Mouse (Mus musculus): ENCODE measurements around the gene Pigf. TPM values are rescaled to one million over a fixed set of nuclear protein-coding genes. Genes with fewer than 3 reads are reported as not detected.
A peak's percentile ranks its signal among the peaks of the same experiment; 100 is the strongest.

Pigf gene
- total RNA-seq, 2 experiments from 2014 or later, result 6.1 to 11.7 TPM

DNA sequence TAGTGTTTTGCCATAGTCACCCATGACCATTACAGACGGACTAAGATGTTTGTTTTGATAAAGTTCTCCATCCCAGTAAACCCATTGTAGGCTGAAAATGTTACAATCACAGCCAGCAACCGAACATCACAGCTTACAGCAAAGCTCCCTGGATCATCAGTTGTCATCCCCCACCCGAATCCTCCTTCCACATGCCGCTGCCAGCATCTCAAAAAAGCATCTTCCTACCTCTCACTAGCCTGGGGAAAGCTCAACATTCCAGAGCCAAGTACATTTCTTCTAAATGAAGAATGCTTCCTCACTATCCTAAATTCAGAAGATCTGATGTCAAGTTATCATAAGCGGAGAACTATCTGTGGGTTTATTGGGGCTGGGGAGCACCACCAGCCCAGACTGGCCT is 13.3 kb upstream of the Pigf start:
- ATAC-seq (replicated peaks; ENCODE audit: low FRiP score, poor library complexity, severe bottlenecking), result no peak

DNA sequence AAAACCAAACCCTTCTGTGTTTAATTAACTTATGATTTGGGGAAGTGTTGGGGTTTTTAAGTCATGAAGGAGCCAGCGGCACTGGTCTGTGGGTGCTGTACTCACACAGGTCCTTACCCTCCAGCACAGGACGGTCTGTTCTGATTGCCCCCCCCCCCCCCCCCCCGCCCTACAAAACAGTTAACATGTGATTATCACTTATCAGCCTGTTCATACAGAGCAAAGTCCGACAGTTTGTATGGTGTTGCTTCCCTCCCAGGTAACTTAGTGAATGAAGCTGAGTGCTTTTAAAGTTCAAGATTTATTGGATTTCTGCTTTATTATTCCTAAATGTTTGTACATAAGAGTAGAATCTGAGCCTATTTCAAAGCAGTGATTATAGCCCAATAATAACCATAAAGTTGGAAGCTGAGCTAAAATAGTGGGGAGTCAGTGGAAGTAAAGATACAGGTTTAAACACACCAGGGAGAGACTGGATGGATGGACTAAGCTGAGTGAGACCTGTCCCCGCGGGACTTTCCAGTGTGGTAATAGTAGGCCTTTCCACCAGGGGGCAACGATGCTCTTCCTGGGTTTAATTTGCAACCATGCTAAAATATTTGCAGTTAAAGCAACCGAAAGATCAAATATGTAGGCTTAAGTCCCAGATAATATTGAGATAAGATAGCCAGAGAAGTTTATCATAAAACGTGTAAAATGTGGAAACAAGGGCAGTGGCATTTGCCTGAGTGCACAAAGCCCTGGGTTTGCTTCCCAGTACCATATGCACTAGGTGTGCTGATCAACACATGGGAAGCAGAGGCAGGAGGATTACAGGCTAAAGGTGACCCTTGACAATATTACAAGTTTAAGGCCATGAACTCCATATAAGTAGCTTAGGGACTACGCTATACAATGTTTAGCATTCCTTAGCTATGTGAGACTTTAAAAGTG is 11.2 kb upstream of the Pigf start:
- ATAC-seq (replicated peaks; ENCODE audit: low FRiP score, poor library complexity, severe bottlenecking), result peak; percentile 77; the same call in 1 of the 2 replicates

DNA sequence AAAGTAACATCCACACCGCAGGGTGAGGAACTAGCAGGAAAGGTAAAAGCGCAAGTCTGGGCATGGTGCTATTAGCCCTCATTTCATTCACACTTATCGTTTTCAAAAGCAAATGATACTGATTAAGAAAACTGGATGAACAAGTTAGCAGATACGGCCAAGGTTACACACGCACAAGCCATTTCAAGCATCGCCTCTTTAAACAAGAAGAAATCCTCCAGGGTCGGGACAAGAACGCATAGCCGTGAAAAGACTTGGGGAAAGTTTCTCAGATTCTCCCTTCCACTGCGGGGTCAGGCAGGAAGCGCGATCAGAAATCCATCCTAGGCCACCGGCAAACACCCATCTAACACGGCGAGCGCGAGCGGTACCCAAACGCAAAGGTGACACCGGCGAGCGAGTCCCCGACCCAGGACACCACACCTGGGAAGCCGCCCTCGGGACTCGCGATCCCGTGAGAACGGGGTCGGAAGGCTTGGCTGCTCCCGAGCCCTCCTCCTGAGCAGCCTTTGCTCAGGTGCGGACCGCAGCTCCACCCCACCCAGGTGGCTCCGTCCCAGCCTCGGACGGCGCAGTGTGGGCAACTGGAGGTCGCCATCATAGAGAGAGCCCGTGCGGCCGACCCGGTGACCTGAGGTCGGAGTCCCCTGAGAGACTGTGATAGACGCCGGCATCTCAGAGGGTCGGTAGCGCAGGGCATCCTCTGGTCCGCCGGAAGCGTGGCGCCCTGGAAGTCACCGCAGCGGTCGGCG is 539 bp downstream of the Pigf start:
- ATAC-seq (replicated peaks; ENCODE audit: low FRiP score, poor library complexity, severe bottlenecking), result peak; percentile 54

DNA sequence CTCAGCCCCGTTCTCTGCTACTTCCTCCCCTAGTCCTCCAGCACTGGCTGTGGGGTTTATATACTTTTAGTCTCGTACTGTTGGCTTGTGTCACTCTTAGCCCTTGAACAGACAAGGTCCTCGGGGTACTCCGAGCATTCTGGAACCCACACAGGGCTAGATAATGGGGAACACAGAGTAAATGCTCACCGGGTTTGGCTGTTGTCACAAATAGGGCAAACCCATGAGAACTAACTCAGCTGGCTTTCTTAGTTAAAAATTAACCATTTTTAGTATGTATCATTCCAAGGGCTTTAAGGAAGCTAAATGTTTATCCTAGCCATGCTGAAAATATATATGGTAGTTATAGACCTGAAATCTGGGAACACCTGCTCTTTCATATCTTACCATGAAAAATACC is 5.5 kb downstream of the Pigf start:
- ATAC-seq (replicated peaks; ENCODE audit: low FRiP score, poor library complexity, severe bottlenecking), result no peak

DNA sequence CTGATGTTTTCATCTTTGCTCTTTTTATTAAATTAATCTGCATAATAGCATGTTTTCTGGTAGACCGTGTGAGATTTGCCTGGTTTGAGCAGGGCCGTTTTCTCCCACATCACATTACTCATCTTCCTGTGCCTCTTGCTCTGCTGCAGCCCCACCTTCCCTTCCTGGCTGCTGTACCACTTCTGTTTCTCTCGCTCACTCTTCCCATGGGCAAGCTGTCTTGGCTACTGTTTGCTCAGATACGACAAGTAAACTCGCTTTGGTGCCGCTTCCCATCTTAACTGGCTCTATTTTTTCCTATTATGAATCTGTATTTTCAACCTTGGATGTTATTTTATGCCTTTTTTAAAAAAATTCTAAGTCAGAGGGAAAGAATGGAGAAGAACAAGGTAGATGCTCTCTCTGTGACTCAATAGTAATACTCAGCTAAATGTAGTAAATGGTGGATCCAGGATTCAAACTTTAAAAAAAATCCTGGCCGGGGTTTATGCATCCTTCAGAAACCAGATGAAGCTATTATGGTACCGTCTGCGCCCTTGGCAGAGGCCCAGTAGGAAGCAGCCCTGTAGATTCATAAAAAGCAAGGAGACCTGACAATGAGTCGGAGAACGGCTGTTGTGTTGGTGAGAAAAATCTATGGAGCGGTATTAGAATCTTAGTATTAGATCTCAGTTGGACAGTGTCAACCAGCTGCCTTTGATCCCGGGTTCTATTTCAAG is 13.7 kb downstream of the Pigf start:
- ATAC-seq (replicated peaks; ENCODE audit: low FRiP score, poor library complexity, severe bottlenecking), result no peak

DNA sequence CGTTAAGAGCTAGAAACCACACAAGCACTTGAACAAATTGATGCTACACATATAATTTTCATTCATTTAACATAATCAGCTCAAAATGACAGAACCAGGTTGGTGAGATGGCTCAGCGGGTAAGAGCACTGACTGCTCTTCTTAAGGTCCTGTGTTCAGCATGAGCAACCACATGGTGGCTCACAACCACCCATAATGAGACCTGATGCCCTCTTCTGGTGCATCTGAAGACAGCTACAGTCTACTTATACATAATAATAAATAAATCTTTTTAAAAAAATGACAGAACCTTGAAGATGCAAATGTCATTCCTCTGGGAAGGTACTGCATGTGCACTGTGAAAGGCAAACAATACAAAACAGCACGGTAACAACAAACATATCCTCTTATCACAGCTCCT is 16.3 kb downstream of the Pigf start:
- no peak for ATAC-seq (replicated peaks; ENCODE audit: low FRiP score, poor library complexity, severe bottlenecking)

DNA sequence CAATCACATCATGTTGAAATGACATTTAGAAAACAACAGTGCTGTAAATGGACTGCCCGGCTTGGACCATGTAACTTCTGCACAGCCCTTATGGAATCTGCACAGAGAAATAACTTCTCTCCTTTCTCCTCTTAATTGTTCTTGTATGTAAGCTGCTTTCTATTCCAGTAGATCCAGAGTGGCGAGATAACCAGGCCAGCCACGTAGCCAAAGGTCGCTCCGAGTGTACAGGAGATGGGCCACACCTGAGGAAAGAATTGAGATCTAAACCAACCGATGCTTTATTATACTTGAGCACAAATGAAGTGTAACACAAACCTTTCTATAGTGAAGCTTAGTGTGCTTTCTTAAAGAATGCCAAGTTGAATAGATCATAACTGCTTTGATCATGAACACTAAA is 27.9 kb downstream of the Pigf start:
- ATAC-seq (replicated peaks; ENCODE audit: low FRiP score, poor library complexity, severe bottlenecking), result no peak

DNA sequence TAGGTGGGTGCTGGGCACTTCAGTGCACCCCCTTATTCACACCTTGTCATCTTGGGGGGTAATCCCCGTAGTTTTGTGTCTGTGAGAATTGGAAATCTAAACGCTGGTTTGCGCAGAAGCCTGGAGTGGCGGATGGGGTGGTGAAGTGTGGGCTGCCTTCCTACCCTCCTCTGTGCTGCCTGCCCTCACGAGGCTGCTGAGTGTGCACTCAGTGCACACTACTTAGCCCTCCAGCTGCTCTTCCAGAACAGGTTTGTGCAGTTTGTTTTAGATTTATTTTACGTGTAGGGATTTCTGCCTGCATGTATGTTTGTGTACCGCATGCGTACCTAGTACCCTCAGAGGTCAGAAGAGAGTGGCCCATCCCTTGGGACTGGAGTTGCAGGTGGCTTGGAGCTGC is 33.9 kb downstream of the Pigf start:
- no peak for ATAC-seq (replicated peaks; ENCODE audit: low FRiP score, poor library complexity, severe bottlenecking)

DNA sequence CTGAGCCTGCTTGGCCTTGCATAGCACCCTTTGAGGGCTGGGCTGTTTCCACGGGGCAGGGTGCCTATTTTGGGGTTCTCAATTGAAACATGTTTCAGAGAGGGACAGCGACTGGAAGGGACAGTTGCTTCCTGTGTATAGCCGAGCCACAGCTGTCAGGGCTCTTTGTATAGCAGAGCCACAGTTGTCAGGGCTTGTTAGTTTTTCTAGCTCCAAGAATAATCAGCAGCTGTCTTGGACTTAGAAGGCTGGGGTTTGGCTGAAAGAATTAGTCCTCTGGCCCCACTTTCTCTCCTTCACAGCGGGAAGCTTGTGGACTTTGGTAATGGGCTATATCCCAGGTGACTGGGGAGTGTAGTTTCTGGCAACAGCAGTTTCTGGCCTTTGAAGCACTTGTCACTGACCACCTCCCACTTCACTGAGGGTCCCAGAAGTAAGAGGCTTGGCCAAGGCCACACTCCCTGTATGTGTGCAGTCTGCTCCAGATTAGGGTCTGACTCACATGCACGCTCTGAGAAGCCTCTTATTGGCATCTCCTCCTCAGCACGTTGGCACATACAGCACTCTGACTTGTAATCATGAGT is 36.5 kb downstream of the Pigf start:
- ATAC-seq (replicated peaks; ENCODE audit: low FRiP score, poor library complexity, severe bottlenecking), result no peak

DNA sequence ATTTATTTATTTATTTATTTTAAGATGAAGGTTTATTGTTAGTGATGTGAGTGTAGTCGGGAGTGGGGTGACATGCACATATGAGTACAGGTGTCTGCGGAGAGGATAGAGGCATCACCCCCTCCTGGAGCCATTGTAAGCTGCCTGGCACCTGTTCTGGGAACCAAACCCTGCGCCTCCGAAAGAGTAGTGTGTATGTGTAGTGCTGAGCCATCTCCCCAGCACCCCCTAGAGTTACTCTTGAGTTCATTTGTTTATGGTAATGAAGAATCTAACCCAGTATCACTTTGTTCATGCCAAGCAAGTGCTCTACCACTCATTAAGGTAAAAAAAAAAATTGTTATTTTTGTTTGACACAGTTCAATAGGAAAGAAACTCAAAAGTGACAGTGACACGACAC is 37.0 kb downstream of the Pigf start:
- ATAC-seq (replicated peaks; ENCODE audit: low FRiP score, poor library complexity, severe bottlenecking), result no peak

DNA sequence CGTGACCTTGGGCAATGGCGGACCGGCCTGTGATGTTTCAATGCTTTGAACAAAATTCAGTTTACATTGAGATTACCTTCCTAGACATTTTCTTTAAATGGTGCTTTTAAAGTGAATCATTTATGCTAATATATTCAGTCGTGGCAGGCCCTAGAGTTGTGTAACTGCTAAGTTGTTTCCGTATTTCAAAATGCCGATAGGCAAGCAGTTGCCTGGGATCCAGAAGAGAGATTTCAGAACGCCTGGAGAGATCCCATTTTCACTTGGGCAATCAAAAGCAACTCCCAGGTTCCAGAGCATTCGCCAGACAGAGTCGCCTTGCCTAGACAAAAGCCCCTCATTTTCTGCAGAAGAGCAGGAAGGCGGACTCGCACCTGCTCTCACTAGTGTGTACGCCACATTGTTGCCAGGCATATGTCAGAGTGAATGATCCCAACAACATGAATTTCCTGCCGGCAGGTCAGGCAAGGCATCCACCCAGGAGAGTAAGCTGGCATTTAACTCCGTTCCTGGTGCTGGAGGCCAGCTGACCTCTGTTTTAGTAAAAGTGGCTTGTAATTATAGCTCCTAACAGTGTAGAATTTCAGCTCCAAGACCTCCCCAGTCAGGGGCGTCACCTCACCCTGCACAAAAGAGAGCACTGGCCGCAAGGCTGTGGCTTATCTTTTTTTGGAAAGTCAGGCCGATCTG is 38.6 kb downstream of the Pigf start:
- no peak for ATAC-seq (replicated peaks; ENCODE audit: low FRiP score, poor library complexity, severe bottlenecking)

DNA sequence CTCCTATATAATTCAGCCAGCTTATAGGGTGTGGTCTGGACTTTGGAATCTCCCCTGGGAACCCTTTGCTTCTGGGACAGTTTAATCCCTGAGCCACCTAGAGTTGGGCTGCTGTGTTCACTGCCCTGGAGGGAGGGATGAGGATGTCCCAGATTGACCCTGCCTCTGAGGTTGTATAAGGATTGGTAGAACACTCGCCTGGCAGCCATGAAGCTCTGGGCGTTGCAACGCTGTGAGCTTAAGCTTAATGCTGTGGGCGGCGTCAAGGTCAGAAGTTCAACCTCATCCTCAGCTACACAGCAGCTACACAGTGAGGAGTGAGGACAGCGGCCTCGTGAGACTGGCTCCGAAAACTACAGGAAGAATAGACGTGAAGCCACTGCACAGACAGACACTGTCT is 42.7 kb downstream of the Pigf start:
- ATAC-seq (replicated peaks; ENCODE audit: low FRiP score, poor library complexity, severe bottlenecking), result no peak

DNA sequence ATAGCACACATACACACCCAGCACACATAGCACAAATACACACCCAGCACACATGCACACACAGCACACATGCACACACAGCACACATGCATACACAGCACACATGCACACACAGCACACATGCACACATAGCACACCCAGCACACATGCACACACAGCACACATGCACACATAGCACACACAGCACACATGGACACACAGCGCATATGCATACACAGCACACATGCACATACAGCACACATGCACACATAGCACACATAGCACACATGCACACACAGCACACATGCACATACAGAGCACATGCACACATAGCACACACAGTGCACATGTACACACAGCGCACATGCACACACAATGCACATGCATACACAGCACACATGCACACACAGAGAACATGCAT is 43.5 kb downstream of the Pigf start:
- ATAC-seq (replicated peaks; ENCODE audit: low FRiP score, poor library complexity, severe bottlenecking), result no peak

DNA sequence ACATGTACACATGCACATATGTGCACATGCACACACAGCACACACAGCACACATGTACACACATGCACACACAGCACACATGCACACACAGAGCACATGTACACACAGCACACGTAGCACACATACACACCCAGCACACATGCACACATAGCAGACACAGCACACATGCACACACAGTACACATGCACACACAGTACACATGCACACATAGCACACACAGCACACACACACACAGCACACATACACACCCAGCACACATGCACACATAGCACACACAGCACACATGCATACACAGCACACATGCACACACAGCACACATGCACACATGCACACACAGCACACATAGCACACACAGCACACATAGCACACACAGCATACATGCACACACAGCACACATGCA is 44.0 kb downstream of the Pigf start:
- no peak for ATAC-seq (replicated peaks; ENCODE audit: low FRiP score, poor library complexity, severe bottlenecking)

DNA sequence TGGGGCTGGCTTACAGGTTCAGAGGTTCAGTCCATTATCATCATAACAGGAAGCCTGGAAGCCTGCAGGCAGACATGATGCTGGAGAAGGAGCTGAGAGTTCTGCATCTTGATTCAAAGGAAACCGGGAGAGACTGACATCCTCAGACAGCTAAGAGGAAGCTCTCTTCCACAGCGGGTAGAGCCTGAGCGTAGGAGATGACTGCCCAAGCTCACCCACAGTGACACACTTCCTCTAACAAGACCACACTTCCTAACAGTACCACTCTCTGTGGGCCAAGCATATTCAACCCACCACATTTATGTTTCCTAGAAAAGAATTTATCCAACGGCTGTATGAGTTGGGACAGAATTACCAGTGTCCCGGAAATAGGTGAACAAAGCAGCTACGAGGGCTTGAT is 46.7 kb downstream of the Pigf start:
- ATAC-seq (replicated peaks; ENCODE audit: low FRiP score, poor library complexity, severe bottlenecking), result no peak

DNA sequence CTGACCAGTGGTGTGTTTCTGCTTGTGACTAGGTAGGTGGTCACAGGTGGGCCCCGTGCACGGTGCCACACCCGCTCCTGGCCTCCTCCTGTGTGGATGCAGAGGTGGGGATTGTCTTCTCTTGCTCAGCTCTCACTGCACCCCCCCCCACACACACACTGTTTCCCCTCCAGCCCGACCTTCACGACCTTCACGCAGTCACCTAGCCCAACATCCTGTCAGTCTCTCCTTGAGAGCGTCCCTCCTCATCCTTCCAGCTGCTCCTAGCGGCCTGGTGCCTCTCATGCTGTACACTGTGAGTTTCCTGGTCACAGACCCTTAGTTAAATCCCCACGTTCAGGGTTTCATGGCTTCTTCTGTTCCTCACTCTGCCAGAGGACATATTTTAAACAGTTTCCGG is 48.8 kb downstream of the Pigf start:
- no peak for ATAC-seq (replicated peaks; ENCODE audit: low FRiP score, poor library complexity, severe bottlenecking)

DNA sequence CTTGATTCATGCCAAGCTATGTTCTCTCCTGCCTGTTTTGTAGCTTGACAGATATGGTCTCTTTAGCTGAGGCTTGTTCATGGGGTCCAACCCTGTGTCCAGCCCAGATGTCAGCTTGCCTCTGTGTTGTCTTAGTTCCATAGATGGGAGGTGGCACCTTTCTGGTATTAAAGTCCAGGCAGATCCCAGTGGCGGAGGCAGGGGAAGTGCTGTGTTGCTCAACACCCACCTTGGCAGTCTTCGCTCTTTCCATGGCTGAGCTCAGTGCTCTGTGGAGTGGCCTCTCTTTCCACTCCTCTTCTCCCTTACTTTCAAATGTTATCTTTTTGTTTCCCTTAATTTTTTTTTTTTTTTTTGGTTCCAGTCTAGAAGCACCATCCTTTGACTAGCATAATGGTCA is 52.1 kb downstream of the Pigf start:
- ATAC-seq (replicated peaks; ENCODE audit: low FRiP score, poor library complexity, severe bottlenecking), result no peak

DNA sequence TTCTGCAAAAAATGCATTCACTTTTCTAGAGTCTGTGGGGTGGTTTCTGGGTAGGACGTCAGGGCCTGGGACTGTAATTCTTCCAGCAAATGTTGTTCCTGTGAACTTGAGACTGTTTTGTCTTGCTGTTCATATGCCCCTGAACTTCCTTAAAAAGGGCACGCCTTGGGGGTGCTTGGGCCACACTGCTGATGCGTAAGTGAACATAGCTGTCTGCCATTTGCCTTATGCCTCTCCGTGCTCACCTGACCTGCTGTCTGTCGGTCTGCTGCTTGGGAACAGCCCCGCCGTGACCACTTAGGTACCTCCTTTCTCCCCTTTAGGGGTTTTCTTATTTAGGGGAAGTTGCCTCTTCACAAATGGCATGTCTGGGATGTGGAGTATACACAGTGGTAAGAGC is 53.3 kb downstream of the Pigf start:
- no peak for ATAC-seq (replicated peaks; ENCODE audit: low FRiP score, poor library complexity, severe bottlenecking)

DNA sequence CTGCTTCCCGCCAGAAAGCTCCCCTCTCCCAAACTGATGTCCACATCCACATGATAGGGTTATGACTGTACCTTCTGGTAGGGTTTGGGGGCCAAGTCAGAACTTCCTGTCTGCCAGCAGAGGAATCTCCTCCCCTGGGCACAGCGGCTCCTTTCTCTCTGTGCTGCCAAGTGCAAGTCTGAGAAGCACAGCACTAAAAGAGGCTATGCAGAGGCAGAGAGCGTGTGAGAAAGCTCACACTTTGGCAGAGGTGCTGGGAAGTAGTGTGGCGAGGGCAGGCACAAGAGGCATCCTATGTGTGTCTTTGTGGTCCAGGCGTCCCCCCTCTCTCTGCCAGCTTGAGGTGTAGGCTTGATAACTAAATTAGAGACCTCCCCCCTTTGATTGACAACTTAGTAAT is 54.2 kb downstream of the Pigf start:
- no peak for ATAC-seq (replicated peaks; ENCODE audit: low FRiP score, poor library complexity, severe bottlenecking)
